Mouse (Mus musculus) embryonic facial prominence, embryonic 12.5 days (tissue): ENCODE results near the gene Phf23. TPM values are rescaled to one million over a fixed set of nuclear protein-coding genes. Genes with fewer than 3 reads are reported as not detected.
"Not testable (repeated sequence)": the region's sequence is repeated elsewhere in the genome, so short reads cannot be mapped to it uniquely, and the experiment has no call there.

Source experiments
- ATAC-seq: fragments of 200-750 bp; cut with Nextera tagmentation; 2 replicates; pipeline ENCODE4 v1.8.0; 2017; ENCODE audit not compliant: insufficient number of reproducible peaks, insufficient read depth, low FRiP score, low TSS enrichment
- H3K27ac ChIP-seq: fragments of 300-500 bp; sonication (generic); 2 replicates; pipeline ENCODE4 v1.5.1; 2016; ENCODE audit warnings: mild to moderate bottlenecking
- H3K27me3 ChIP-seq: fragments of 300-500 bp; sonication (generic); 2 replicates; pipeline ENCODE4 v1.6.1; 2016; ENCODE audit warnings: mild to moderate bottlenecking, moderate library complexity
- H3K36me3 ChIP-seq: fragments of 300-500 bp; sonication (generic); 2 replicates; pipeline ENCODE4 v1.6.1; 2016; ENCODE audit warnings: mild to moderate bottlenecking
- H3K4me1 ChIP-seq: fragments of 300-500 bp; sonication (generic); 2 replicates; pipeline ENCODE4 v1.6.1; 2016
- H3K4me2 ChIP-seq: fragments of 300-500 bp; sonication (generic); replicated peaks from 2 replicates; pipeline ENCODE4 v1.6.1; 2016; ENCODE audit warnings: mild to moderate bottlenecking, moderate library complexity
- H3K4me3 ChIP-seq: fragments of 300-500 bp; sonication (generic); 2 replicates; pipeline ENCODE4 v1.5.1; 2016; ENCODE audit warnings: mild to moderate bottlenecking
- H3K9ac ChIP-seq: fragments of 300-500 bp; sonication (generic); 2 replicates; pipeline ENCODE4 v1.6.1; 2016; ENCODE audit warnings: mild to moderate bottlenecking, moderate library complexity
- H3K9me3 ChIP-seq: fragments of 300-500 bp; sonication (generic); 2 replicates; pipeline ENCODE4 v1.6.1; 2016; ENCODE audit warnings: mild to moderate bottlenecking, moderate library complexity
- WGBS: fragments of 180-500 bp; shearing (Covaris S2); methylation state at CpG from one replicate; pipeline ENCODE4 v1.1.7; 2016; 5-methylcytosine and 5-hydroxymethylcytosine counted together
- polyA plus RNA-seq: library from polyadenylated mRNA; unstranded; fragments of >200 nt; fragmentation: Nextera tagmentation; extraction: Ambion mirVana; gene quantifications from 2 replicates; pipeline ENCODE4 v1.2.1, GENCODE M21; 2016

Gene Phf23
- polyA plus RNA-seq, 1 experiment from 2014 or later: 95.1 TPM

DNA sequence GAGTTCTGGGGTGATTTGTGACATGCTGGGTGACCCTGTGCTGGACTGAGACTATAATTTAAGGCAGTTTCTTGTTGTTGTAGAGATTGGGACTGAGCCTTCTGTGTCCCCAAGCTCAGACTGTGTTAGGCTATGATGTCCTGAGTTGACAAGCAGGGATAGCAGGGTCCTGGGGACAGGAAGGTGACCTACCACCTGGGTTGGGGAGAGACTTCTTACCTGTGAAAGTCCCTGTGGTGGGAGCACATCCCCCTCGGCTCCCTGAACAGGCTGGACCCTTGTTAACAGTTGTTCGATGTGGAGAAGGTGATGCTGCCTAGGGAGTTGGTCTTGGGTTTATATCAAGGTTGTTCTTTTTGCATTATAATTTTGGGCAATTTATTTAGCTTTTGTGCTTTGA is 6.9 kb downstream of the Phf23 start:
- H3K4me1 ChIP-seq: peaks cover 37% of the 10 kb centered on the region
- no peaks in the 10 kb centered on the region for H3K27me3 ChIP-seq
- H3K9ac ChIP-seq: peak overlapping the region; percentile 24; the same call in 1 of the 2 replicates
- no peaks in the 10 kb centered on the region for H3K9me3 ChIP-seq
- H3K4me2 ChIP-seq: peak overlapping the region; percentile 93
- peaks cover 56% of the 10 kb centered on the region for H3K36me3 ChIP-seq
- WGBS: 87% methylated on average over 2 of the region's 2 CpGs
- no peak overlapping the region for H3K27ac ChIP-seq
- ATAC-seq: no peak
- peak overlapping the region; percentile 81 for H3K4me3 ChIP-seq

DNA sequence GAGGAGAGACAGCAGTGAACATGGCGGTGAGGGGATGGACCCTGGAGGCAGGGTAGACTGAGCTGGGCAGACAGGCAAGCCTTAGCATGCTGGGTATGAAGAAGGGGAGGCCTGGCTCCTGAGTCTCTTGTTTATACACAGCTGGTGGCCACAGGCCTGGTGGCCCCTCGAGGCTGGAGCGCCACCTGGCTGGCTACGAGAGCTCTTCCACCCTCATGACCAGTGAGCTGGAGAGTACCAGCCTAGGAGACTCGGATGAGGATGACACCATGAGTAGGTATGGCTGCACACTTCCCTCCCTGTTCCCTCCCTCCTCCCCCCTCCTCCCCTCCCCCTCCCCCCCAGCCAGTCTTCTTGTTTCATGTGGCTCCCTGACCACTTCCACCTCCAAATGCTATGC is 9.9 kb downstream of the Phf23 start:
- H3K27ac ChIP-seq: no peak overlapping the region
- H3K4me3 ChIP-seq: no peak overlapping the region
- no peaks in the 10 kb centered on the region for H3K9me3 ChIP-seq
- H3K27me3 ChIP-seq: no peaks in the 10 kb centered on the region
- 48% methylated on average over 5 of the region's 5 CpGs for WGBS
- peaks cover 62% of the 10 kb centered on the region for H3K36me3 ChIP-seq
- no peak overlapping the region for H3K4me2 ChIP-seq
- H3K4me1 ChIP-seq: peaks cover 24% of the 10 kb centered on the region
- H3K9ac ChIP-seq: no peak overlapping the region
- no peak for ATAC-seq

DNA sequence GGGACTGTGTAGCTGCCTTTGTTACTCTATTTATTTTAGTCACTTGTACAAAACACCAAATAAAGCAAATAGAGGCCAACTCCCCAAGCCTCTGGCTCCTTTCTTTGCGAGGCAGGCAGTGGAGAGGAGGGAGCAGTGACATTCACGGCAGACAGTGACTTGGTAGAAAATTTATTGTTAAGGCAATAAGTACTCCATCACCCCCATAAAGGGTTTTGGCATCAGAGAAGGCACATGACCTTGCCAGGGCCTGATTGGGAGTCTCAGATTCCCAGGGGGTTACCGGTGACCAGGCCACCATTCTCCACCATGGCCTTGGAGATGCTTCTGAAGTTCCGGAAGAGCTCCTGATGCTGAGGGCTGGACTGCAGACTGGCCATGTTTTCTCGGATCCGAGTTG is 14.5 kb downstream of the Phf23 start:
- Histone ChIP-seq H3K27ac (no peak overlapping the region), H3K4me3 (no peak overlapping the region), H3K36me3 (peaks cover 94% of the 10 kb centered on the region), H3K4me2 (no peak overlapping the region), H3K9ac (no peak overlapping the region), H3K9me3 (no peaks in the 10 kb centered on the region), H3K27me3 (no peaks in the 10 kb centered on the region), H3K4me1 (peaks cover 12% of the 10 kb centered on the region)
- no peak for ATAC-seq
- WGBS: 81% methylated on average over 6 of the region's 6 CpGs

DNA sequence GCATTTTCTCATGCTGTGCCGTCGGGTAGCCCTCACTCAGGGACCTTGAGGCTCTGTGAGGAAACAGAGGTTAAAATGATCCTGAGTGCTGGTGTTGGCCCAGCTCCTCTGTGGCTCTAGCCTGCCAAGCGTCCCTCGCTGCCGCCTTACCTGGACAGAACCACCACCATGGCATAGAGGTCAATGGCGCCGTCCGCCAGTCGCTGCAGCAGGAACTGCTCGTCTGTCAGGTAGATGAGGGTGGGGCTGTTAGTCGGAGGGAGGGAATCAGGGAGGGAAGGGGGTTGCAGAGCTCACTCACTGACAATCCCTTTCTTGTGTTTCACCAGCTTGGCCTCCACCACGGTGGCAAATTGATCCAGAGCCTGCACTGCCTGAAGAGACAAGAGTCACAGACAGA is 15.0 kb downstream of the Phf23 start:
- H3K36me3 ChIP-seq: peaks cover 89% of the 10 kb centered on the region
- 91% methylated on average over 11 of the region's 12 CpGs for WGBS
- H3K4me3 ChIP-seq: no peak overlapping the region

DNA sequence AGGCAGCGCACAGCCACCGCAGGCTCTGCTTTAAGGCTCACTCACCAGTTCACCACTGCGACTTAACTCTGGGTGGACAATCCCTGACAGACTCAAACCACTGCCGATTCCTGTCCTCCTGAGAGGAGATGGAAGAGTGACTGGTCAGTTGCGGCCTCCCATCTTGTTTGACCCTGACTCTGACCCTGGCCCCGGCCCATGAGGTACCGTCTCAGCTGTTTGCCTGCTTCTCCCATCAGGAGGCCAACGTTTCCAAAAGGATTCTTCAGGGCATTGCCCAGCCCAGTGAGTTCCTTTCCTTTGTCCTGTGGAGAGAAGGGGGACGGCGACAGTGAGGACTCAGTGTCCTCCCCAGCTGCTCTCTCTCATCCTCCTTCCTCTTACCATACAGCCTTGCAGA is 15.4 kb downstream of the Phf23 start:
- peaks cover 85% of the 10 kb centered on the region for H3K36me3 ChIP-seq
- H3K27me3 ChIP-seq: no peaks in the 10 kb centered on the region
- H3K9me3 ChIP-seq: no peaks in the 10 kb centered on the region
- WGBS: 82% methylated on average over 10 of the region's 10 CpGs
- no peak for ATAC-seq
- H3K4me1 ChIP-seq: peaks cover 12% of the 10 kb centered on the region
- H3K4me3 ChIP-seq: no peak overlapping the region
- no peak overlapping the region for H3K4me2 ChIP-seq
- no peak overlapping the region for H3K27ac ChIP-seq
- no peak overlapping the region for H3K9ac ChIP-seq

More for the DNA sequence above, 15.0 kb downstream of the Phf23 start:
- Histone ChIP-seq H3K27ac (no peak overlapping the region), H3K9ac (no peak overlapping the region), H3K4me2 (no peak overlapping the region), H3K27me3 (no peaks in the 10 kb centered on the region), H3K9me3 (no peaks in the 10 kb centered on the region), H3K4me1 (peaks cover 12% of the 10 kb centered on the region)
- ATAC-seq: no peak

DNA sequence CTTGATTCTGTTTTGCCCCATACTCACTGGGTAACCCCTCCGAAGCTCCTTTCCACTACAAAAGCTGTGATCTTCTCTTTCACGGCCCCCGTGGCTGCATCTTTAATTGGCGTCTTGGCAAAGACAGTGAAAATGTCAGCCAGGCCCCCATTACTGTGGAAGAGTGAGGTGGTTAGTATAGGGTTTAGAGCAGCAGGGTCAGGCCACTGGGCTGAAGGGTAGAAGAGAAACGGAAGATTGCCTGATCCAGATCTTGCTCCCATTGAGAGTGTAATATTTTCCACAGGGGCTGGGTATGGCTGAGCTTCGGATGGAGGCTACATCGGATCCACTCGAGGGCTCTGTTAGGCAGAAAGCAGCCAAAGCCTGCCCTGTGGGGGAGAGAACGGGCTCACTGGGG is 17.4 kb downstream of the Phf23 start:
- H3K4me2 ChIP-seq: no peak overlapping the region
- H3K9me3 ChIP-seq: no peaks in the 10 kb centered on the region
- no peak overlapping the region for H3K27ac ChIP-seq
- H3K4me1 ChIP-seq: peaks cover 27% of the 10 kb centered on the region
- 91% methylated on average over 9 of the region's 9 CpGs for WGBS
- ATAC-seq: no peak
- peaks cover 65% of the 10 kb centered on the region for H3K36me3 ChIP-seq
- no peak overlapping the region for H3K4me3 ChIP-seq
- H3K9ac ChIP-seq: no peak overlapping the region
- H3K27me3 ChIP-seq: no peaks in the 10 kb centered on the region

DNA sequence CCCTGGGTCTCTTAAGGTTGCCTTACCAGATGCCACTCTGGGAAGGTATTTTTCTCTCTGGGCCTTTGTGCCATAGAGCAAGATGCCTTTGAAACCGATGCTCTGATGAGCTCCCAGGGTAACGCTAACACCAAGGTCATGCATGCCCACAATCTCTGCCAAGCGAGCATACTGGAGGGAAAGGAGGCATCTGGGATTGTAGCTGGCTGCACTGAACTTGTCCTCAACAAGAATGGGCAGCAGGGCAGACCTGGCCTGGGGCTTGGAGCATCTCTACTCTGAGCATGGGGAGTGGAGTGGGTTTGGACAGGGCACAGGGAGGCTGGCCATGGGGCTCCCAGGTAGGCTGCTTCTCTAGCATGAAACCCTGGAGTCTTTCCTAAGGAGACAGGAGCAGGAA is 17.8 kb downstream of the Phf23 start:
- no peak overlapping the region for H3K9ac ChIP-seq
- peaks cover 28% of the 10 kb centered on the region for H3K4me1 ChIP-seq
- no peak for ATAC-seq
- no peaks in the 10 kb centered on the region for H3K27me3 ChIP-seq
- WGBS: 84% methylated on average over 3 of the region's 3 CpGs
- no peak overlapping the region for H3K27ac ChIP-seq
- peaks cover 61% of the 10 kb centered on the region for H3K36me3 ChIP-seq
- H3K4me2 ChIP-seq: no peak overlapping the region
- H3K9me3 ChIP-seq: no peaks in the 10 kb centered on the region
- no peak overlapping the region for H3K4me3 ChIP-seq

DNA sequence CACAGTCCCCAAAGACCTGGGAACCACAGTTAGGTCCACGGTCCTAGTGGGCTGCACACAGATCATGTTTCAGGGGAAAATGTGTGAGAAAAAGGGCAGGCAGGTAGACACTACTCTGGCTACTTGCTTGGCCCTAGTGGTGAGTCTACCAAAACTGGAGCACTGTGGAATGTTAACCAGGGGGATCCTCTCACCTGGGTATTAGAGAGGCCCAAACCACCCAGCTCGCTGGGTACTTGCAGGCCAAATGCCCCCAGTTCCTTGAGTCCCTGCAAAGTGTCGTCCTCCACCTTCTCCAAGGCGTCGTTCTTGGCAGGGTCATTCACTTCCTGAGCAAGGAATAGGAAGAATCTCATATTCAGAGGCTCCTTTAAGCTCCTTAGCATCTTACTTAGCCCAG is 18.5 kb downstream of the Phf23 start:
- peak overlapping the region; percentile 78 for H3K4me2 ChIP-seq
- H3K9ac ChIP-seq: no peak overlapping the region
- H3K4me3 ChIP-seq: no peak overlapping the region; the same call in 1 of the 2 replicates
- no peaks in the 10 kb centered on the region for H3K27me3 ChIP-seq
- H3K36me3 ChIP-seq: peaks cover 54% of the 10 kb centered on the region
- ATAC-seq: no peak
- no peak overlapping the region for H3K27ac ChIP-seq
- peaks cover 30% of the 10 kb centered on the region for H3K4me1 ChIP-seq
- no peaks in the 10 kb centered on the region for H3K9me3 ChIP-seq
- 49% methylated on average over 5 of the region's 5 CpGs for WGBS

DNA sequence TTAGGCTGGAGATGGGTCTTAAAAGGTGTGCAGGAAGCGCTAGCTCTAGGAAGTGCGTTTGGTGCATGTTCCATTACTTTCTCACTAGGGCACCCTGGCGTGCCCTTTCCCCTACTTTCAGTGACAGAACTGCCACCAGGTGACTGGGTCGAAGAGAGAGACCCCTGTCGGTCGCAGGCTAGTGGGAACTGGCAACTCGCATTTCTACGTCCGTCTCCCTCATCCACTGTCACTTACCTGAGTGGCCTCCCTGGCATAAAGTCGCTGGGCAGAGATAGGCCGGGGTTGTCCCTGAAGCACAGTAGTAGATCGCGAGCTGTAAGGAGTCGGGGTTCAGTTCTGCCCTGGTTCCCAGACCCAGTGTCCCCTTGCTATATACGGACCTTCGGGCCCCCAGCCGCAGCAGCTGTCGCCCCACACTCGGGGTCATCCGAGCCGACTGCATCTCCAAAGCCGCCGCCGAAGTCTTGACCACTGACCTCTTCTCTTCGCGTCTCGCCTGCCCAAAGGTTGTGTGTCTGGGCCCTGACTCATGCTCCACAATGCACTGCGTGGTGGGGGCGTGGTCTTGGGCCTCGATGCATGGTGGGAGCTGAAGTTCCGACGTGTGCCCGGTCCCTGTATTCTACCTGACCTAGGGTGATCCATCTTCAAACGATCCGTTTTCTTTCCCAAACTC is 19.4 kb downstream of the Phf23 start, which contains the start of gene Acadvl:
Gene Acadvl, minus strand, starts transcription at position 532 of the 679 bp plus-strand sequence.
- Histone ChIP-seq H3K4me3 (peak within 1 kb of the TSS; percentile 52), H3K9ac (peak within 1 kb of the TSS; percentile 61), H3K4me1 (peaks cover 40% of the 10 kb centered on the region), H3K36me3 (peaks cover 45% of the 10 kb centered on the region), H3K9me3 (no peaks in the 10 kb centered on the region), H3K27ac (peak within 1 kb of the TSS; percentile 20; the same call in 1 of the 2 replicates), H3K27me3 (no peaks in the 10 kb centered on the region), H3K4me2 (peak within 1 kb of the TSS; percentile 78)
- peak; percentile 77 for ATAC-seq
- WGBS: under 1% methylated on average over 35 of the region's 35 CpGs

DNA sequence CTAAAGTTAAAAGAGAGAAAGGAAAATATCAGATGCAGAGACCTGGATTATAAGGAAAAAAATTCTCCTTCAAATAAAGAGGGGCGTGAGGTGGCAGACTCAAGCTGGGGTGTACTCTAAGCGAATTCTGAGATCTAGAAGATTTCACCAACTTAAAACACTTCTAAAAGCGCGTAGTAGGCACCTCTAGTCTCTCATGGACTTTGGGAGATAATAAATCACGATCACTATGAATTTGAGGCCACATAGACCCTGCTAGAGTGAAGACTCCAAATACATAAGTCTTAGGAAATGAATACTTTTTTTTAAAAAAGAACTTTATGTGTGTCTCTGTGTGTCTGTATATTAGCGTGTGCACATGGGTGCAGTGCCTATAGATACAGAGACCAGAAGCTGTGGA is 20.1 kb downstream of the Phf23 start:
- H3K4me3 ChIP-seq: peak overlapping the region; percentile 52; the same call in 1 of the 2 replicates
- peaks cover 46% of the 10 kb centered on the region for H3K4me1 ChIP-seq
- no peak overlapping the region for H3K9ac ChIP-seq
- 0 out of 2 replicates have a peak overlapping the region, but pooled peaks have one; percentile 20 for H3K27ac ChIP-seq
- H3K4me2 ChIP-seq: peak overlapping the region; percentile 78
- H3K27me3 ChIP-seq: no peaks in the 10 kb centered on the region
- ATAC-seq: no peak
- H3K36me3 ChIP-seq: peaks cover 38% of the 10 kb centered on the region
- no peaks in the 10 kb centered on the region for H3K9me3 ChIP-seq
- WGBS: 68% methylated on average over 6 of the region's 6 CpGs

DNA sequence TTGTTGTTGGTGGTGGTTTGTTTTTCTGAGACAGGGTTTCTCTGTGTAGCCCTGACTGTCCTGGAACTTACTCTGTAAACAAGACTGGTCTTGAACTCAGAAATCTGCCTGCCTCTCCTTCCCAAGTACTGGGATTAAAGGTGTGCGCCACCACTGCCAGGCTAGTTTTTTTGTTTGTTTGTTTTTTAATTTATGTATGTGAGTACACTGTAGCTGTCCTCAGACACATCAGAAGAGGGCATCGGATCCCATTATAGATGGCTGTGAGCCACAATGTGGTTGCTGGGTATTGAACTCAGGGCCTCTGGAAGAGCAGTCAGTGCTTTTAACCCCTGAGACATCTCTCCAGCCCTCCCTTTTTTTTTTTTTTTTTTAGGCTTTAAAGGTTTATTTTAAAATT is 20.6 kb downstream of the Phf23 start:
- H3K4me2 ChIP-seq, H3K9ac ChIP-seq, ATAC-seq, H3K9me3 ChIP-seq, H3K27ac ChIP-seq, H3K27me3 ChIP-seq, H3K4me3 ChIP-seq: not testable (repeated sequence)
- WGBS: 81% methylated on average over 2 of the region's 2 CpGs
- peaks cover 46% of the 10 kb centered on the region for H3K4me1 ChIP-seq
- H3K36me3 ChIP-seq: peaks cover 33% of the 10 kb centered on the region

DNA sequence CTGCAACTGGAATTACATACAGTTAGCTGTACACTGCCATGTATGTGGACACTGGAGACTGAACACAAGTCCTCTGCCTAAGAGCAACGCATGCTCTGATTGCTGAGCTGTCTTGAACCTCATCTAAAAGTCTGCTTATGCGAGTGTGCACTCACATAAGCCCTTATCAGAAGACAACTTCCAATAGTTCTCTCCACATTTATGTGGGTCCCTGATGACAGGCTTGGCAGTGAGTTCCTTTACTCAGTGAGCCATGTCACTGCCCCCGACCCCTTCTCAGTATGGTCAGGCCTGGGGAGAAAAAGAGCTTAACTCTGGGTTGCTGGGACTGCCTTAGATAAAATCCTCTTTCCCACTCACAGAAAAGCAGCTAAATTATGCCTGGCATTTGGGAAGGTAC is 21.1 kb downstream of the Phf23 start, which contains the start of gene Dlg4:
Gene Dlg4, plus strand, starts transcription at position 274 of the 400 bp plus-strand sequence.
- Histone ChIP-seq H3K9ac (peak within 1 kb of the TSS; percentile 89), H3K9me3 (no peaks in the 10 kb centered on the region), H3K4me3 (peak within 1 kb of the TSS; percentile 81), H3K27me3 (no peaks in the 10 kb centered on the region), H3K4me2 (peak within 1 kb of the TSS; percentile 88), H3K27ac (peak within 1 kb of the TSS; percentile 95), H3K4me1 (peaks cover 46% of the 10 kb centered on the region), H3K36me3 (peaks cover 28% of the 10 kb centered on the region)
- no peak for ATAC-seq
- 80% methylated on average over 3 of the region's 3 CpGs for WGBS
